Mouse (Mus musculus) megakaryocyte, embryonic 14.5 days (primary cell): Measurements from ENCODE around the gene Yeats4. TPM values are rescaled to one million over a fixed set of nuclear protein-coding genes. Genes with fewer than 3 reads are reported as not detected.
A peak's percentile ranks its signal among the peaks of the same experiment; 100 is the strongest.

Experiments
- H3K27me3 ChIP-seq: replicated peaks from 2 replicates; pipeline ENCODE3; 2012; ENCODE audit warnings: inconsistent platforms
- H3K36me3 ChIP-seq: replicated peaks from 2 replicates; pipeline ENCODE3; 2012; ENCODE audit warnings: low read length, inconsistent platforms, mixed read lengths
- H3K4me1 ChIP-seq: 2 replicates; pipeline ENCODE4 v1.6.1; 2012; ENCODE audit warnings: inconsistent platforms
- H3K4me3 ChIP-seq: replicated peaks from 2 replicates; pipeline ENCODE3; 2012; ENCODE audit warnings: moderate library complexity, mild to moderate bottlenecking, inconsistent platforms
- H3K9me3 ChIP-seq: 2 replicates; pipeline ENCODE4 v1.6.1; 2012; ENCODE audit warnings: inconsistent platforms
- FLI1 ChIP-seq: IDR thresholded peaks from 2 replicates; pipeline ENCODE4 v1.6.1; 2012; ENCODE audit warnings: low read length, inconsistent platforms, mixed read lengths
- GATA1 ChIP-seq: IDR thresholded peaks from 3 replicates; pipeline ENCODE4 v1.6.1; 2012; ENCODE audit warnings: mixed read lengths, low read length, inconsistent platforms, borderline replicate concordance
- polyA plus RNA-seq: library from polyadenylated mRNA; stranded (reverse); fragments of >175 nt; gene quantifications from 2 replicates; pipeline ENCODE4 v1.2.3, GENCODE M21; 2012; ENCODE audit warnings: low replicate concordance; ENCODE audit not compliant: insufficient read depth

Gene Yeats4
- polyA plus RNA-seq: 92.2 and 109 TPM in 2 replicates

GRCm38 (mm10) chr10:117224102-117224990 lies at the start of gene Yeats4:
TSS of gene Yeats4 (minus strand) at chr10:117224507.
- H3K36me3 ChIP-seq: peaks cover 38% of the 10 kb centered on the region
- TF ChIP-seq GATA1 (no peak), FLI1 (no peak)
- no peaks in the 10 kb centered on the region for H3K9me3 ChIP-seq
- H3K27me3 ChIP-seq: no peaks in the 10 kb centered on the region
- H3K4me3 ChIP-seq: peak within 1 kb of the TSS; percentile 96
- H3K4me1 ChIP-seq: peaks cover 40% of the 10 kb centered on the region

GRCm38 (mm10) chr10:117272023-117272422 lies 47.7 kb upstream of the Yeats4 start:
- Histone ChIP-seq H3K27me3 (no peaks in the 10 kb centered on the region), H3K36me3 (no peaks in the 10 kb centered on the region), H3K4me3 (no peak overlapping the region), H3K4me1 (peaks cover 38% of the 10 kb centered on the region), H3K9me3 (no peaks in the 10 kb centered on the region)
- TF ChIP-seq GATA1: no peak
- TF ChIP-seq FLI1: no peak

- TF ChIP-seq GATA1 (no peak), FLI1 (no peak)
- peaks cover 5% of the 10 kb centered on the region for H3K27me3 ChIP-seq
- peaks cover 21% of the 10 kb centered on the region for H3K9me3 ChIP-seq
- H3K4me1 ChIP-seq: no peaks in the 10 kb centered on the region
- no peak overlapping the region for H3K4me3 ChIP-seq
- no peaks in the 10 kb centered on the region for H3K36me3 ChIP-seq
These were observed 35.6 kb upstream of the Yeats4 start for GRCm38 (mm10) chr10:117259870-117260269.

- Histone ChIP-seq H3K4me1 (no peaks in the 10 kb centered on the region), H3K9me3 (peaks cover 10% of the 10 kb centered on the region; the same call in 1 of the 2 replicates), H3K27me3 (peaks cover 16% of the 10 kb centered on the region), H3K36me3 (no peaks in the 10 kb centered on the region), H3K4me3 (no peak within 1 kb of the TSS)
- TF ChIP-seq FLI1 (no peak), GATA1 (no peak)
These were observed 14.3 kb upstream of the Yeats4 start, which contains the start of gene 9530003J23Rik for GRCm38 (mm10) chr10:117238603-117239002. TSS of gene 9530003J23Rik (minus strand) at chr10:117238703.

- TF ChIP-seq FLI1: no peak
- no peak for TF ChIP-seq GATA1
- peaks cover 17% of the 10 kb centered on the region for H3K27me3 ChIP-seq
- H3K4me1 ChIP-seq: no peaks in the 10 kb centered on the region
- peaks cover 10% of the 10 kb centered on the region; the same call in 1 of the 2 replicates for H3K9me3 ChIP-seq
- no peaks in the 10 kb centered on the region for H3K36me3 ChIP-seq
- H3K4me3 ChIP-seq: no peak overlapping the region
These were observed 11.6 kb upstream of the Yeats4 start for GRCm38 (mm10) chr10:117235866-117236265.

- Histone ChIP-seq H3K4me3 (no peak overlapping the region), H3K9me3 (peaks cover 9% of the 10 kb centered on the region; the same call in 1 of the 2 replicates), H3K27me3 (peaks cover 23% of the 10 kb centered on the region), H3K4me1 (no peaks in the 10 kb centered on the region), H3K36me3 (no peaks in the 10 kb centered on the region)
- no peak for TF ChIP-seq FLI1
- TF ChIP-seq GATA1: no peak
These were observed 10.5 kb upstream of the Yeats4 start for GRCm38 (mm10) chr10:117234825-117235224.

GRCm38 (mm10) chr10:117229826-117230225 lies 5.5 kb upstream of the Yeats4 start:
- Histone ChIP-seq H3K4me3 (peak overlapping the region; percentile 23), H3K4me1 (peaks cover 12% of the 10 kb centered on the region; the same call in 1 of the 2 replicates), H3K27me3 (peaks cover 13% of the 10 kb centered on the region), H3K9me3 (no peaks in the 10 kb centered on the region), H3K36me3 (no peaks in the 10 kb centered on the region)
- TF ChIP-seq GATA1: no peak
- TF ChIP-seq FLI1: no peak

GRCm38 (mm10) chr10:117226002-117226401 lies 1.7 kb upstream of the Yeats4 start:
- no peak overlapping the region for H3K4me3 ChIP-seq
- H3K27me3 ChIP-seq: peaks cover 7% of the 10 kb centered on the region
- H3K9me3 ChIP-seq: no peaks in the 10 kb centered on the region
- TF ChIP-seq FLI1 (no peak), GATA1 (no peak)
- peaks cover 40% of the 10 kb centered on the region for H3K4me1 ChIP-seq
- peaks cover 22% of the 10 kb centered on the region for H3K36me3 ChIP-seq

- no peak for TF ChIP-seq GATA1
- no peak for TF ChIP-seq FLI1
- peaks cover 40% of the 10 kb centered on the region for H3K4me1 ChIP-seq
- H3K27me3 ChIP-seq: peaks cover 3% of the 10 kb centered on the region
- peaks cover 31% of the 10 kb centered on the region for H3K36me3 ChIP-seq
- H3K4me3 ChIP-seq: peak overlapping the region; percentile 96
- no peaks in the 10 kb centered on the region for H3K9me3 ChIP-seq
These were observed 787 bp upstream of the Yeats4 start for GRCm38 (mm10) chr10:117225094-117225493.

- Histone ChIP-seq H3K27me3 (no peaks in the 10 kb centered on the region), H3K36me3 (peaks cover 40% of the 10 kb centered on the region), H3K9me3 (no peaks in the 10 kb centered on the region), H3K4me3 (peak overlapping the region; percentile 96), H3K4me1 (peaks cover 40% of the 10 kb centered on the region)
- TF ChIP-seq FLI1 (no peak), GATA1 (no peak)
These were observed 577 bp downstream of the Yeats4 start for GRCm38 (mm10) chr10:117223758-117224101.

- no peaks in the 10 kb centered on the region for H3K27me3 ChIP-seq
- TF ChIP-seq GATA1 (no peak), FLI1 (no peak)
- H3K36me3 ChIP-seq: peaks cover 50% of the 10 kb centered on the region
- peaks cover 42% of the 10 kb centered on the region for H3K4me1 ChIP-seq
- H3K9me3 ChIP-seq: no peaks in the 10 kb centered on the region
- H3K4me3 ChIP-seq: peak overlapping the region; percentile 26
These were observed 1.5 kb downstream of the Yeats4 start for GRCm38 (mm10) chr10:117222821-117223220.
